Mouse (Mus musculus) forebrain, embryonic 14.5 days (tissue): ENCODE data around the gene Ccdc14. TPM values are rescaled to one million over a fixed set of nuclear protein-coding genes. Genes with fewer than 3 reads are reported as not detected.

ENCODE experiments used
- ATAC-seq: fragments of 200-750 bp; cut with Nextera tagmentation; 2 replicates; pipeline ENCODE4 v1.8.0; 2017; ENCODE audit warnings: mild to moderate bottlenecking, moderate library complexity
- DNase-seq: peaks from one replicate; pipeline ENCODE4 v3.0.0-alpha.2; 2015; ENCODE audit warnings: low spot score
- H3K27ac ChIP-seq: fragments of 300-500 bp; sonication (generic); 2 replicates; pipeline ENCODE4 v1.5.1; 2014; ENCODE audit warnings: low read depth, mild to moderate bottlenecking, control low read depth, low read length, moderate library complexity
- H3K27me3 ChIP-seq: fragments of 300-500 bp; sonication (generic); replicated peaks from 2 replicates; pipeline ENCODE4 v1.6.1; 2014; ENCODE audit warnings: low read length, control low read depth, mixed read lengths; ENCODE audit not compliant: control insufficient read depth, insufficient read depth
- H3K36me3 ChIP-seq: fragments of 300-500 bp; sonication (generic); 2 replicates; pipeline ENCODE4 v1.6.1; 2014; ENCODE audit warnings: low read length, control low read depth; ENCODE audit not compliant: control insufficient read depth, insufficient read depth
- H3K4me1 ChIP-seq: fragments of 300-500 bp; sonication (generic); 2 replicates; pipeline ENCODE4 v1.6.1; 2014; ENCODE audit warnings: antibody characterized with exemption, low read length, control low read depth; ENCODE audit not compliant: control insufficient read depth, insufficient read depth
- H3K4me2 ChIP-seq: fragments of 300-500 bp; sonication (generic); 2 replicates; pipeline ENCODE4 v1.6.1; 2014; ENCODE audit warnings: mild to moderate bottlenecking, control low read depth, low read length
- H3K4me3 ChIP-seq: fragments of 300-500 bp; sonication (generic); 2 replicates; pipeline ENCODE4 v1.5.1; 2014; ENCODE audit warnings: low read depth, low read length, control low read depth
- H3K9ac ChIP-seq: fragments of 300-500 bp; sonication (generic); 2 replicates; pipeline ENCODE4 v1.6.1; 2014; ENCODE audit warnings: mild to moderate bottlenecking, low read length, control low read depth, moderate library complexity
- H3K9me3 ChIP-seq: fragments of 300-500 bp; sonication (generic); replicated peaks from 2 replicates; pipeline ENCODE4 v1.6.1; 2016; ENCODE audit warnings: low read length, control low read depth, mixed read lengths; ENCODE audit not compliant: control insufficient read depth
- WGBS: fragments of 180-500 bp; shearing (Covaris S2); extraction: QIAGEN DNeasy Blood & Tissue Kit; methylation state at CpG from one replicate; pipeline ENCODE4 v1.1.7; 2014; 5-methylcytosine and 5-hydroxymethylcytosine counted together
- polyA plus RNA-seq: library from polyadenylated mRNA; unstranded; fragments of >200 nt; fragmentation: Nextera tagmentation; extraction: Ambion mirVana; gene quantifications from 2 replicates; pipeline ENCODE4 v1.2.1, GENCODE M21; 2014

Ccdc14 gene
- polyA plus RNA-seq, 1 experiment from 2014 or later, result 6.5 TPM

DNA sequence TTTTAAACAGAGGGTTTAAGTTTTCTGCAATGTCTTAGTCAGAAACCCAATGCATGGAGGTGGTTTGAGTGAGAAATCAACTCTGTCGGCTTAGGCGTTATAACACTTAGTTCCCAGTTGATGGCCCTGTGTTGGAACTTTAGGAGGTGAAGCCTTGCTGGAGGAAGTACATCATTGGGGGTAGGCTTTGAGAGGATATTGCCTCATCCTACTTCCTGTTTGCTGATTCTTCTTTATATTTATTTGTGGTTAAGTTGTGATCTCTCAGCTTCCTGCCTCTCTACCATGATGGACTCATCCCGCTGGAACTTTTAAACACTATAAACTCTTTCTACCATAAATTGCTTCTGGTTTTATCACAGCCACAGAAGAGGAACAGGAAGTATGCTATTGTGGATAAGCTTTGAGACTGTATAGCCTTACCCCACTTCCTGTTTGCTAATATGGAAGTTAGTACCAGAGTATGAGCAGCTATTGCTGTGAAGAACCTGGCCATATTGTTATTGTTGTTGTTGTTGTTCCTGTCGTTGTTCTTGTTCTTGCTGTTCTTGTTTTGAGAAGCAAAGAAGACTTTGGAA, 48.3 kb downstream of the Ccdc14 start:
- no peaks in the 10 kb centered on the region for H3K36me3 ChIP-seq
- ATAC-seq (no peak), DNase-seq (no peak)
- no peaks in the 10 kb centered on the region for H3K4me1 ChIP-seq
- H3K4me2 ChIP-seq, result no peak overlapping the region
- no peak overlapping the region for H3K27ac ChIP-seq
- no peak overlapping the region for H3K9ac ChIP-seq
- WGBS, result 92% methylated on average over 4 of the region's 4 CpGs
- H3K9me3 ChIP-seq, result no peaks in the 10 kb centered on the region
- H3K4me3 ChIP-seq, result no peak overlapping the region
- no peaks in the 10 kb centered on the region for H3K27me3 ChIP-seq

DNA sequence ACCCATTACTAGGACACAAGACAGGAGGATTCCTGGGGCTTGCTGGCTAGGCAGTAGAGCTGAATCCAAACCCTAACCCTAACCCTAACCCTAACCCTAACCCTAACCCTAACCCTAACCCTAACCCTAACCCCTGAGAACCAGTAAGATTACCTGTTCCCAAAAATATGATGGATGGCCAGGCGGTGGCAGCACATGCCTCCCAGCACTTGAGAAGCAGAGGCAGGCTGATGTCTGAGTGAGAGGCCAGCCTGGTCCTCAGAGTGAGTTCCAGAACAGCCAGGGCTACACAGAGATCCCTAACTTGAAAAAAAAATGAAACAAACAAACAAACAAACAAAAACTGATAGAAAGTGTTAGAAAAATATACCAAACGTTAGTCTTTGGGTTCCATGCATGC, 52.5 kb downstream of the Ccdc14 start:
- WGBS, result 53% methylated on average over 2 of the region's 2 CpGs
- ATAC-seq, result no peak
- Histone ChIP-seq H3K36me3 (no peaks in the 10 kb centered on the region), H3K4me3 (no peak overlapping the region), H3K27me3 (peaks cover 7% of the 10 kb centered on the region; the same call in 1 of the 2 replicates), H3K9me3 (no peaks in the 10 kb centered on the region), H3K9ac (no peak overlapping the region), H3K27ac (no peak overlapping the region), H3K4me2 (no peak overlapping the region), H3K4me1 (peaks cover 8% of the 10 kb centered on the region; the same call in 1 of the 2 replicates)
- DNase-seq, result no peak

DNA sequence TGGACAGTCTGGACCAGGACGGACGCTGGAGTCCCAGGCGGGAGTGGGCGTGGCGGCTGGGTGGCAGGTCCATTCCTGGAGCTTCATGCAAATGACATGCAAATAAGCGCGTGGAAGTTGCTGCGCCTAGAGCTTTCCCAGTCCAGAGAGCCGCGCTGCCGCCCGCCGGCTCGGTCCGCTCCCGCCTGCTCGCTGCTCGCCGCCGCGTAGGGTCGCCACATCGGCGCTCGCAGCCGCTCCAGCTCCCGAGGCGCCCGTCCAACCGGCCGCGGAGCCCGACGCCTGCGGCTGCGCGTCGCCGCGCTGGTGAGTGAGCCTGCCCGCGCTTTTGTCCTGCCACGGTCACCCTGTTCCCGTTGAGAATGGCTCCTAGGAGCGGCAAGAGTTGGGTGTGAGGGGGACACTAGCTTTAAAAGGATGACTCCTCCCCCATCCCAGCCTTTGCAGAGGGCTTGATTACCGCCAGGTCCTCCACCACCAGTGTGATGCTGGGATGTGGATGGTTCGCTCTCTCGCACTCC, 54.7 kb downstream of the Ccdc14 start, which contains the start of gene Mylk:
Gene Mylk, plus strand, starts transcription at position 146 of the 521 bp plus-strand sequence.
- Histone ChIP-seq H3K4me3 (peak within 1 kb of the TSS; percentile 38), H3K36me3 (no peaks in the 10 kb centered on the region), H3K4me2 (peak within 1 kb of the TSS; percentile 73), H3K27ac (no peak within 1 kb of the TSS), H3K9me3 (no peaks in the 10 kb centered on the region), H3K27me3 (peaks cover 7% of the 10 kb centered on the region; the same call in 1 of the 2 replicates), H3K4me1 (peaks cover 8% of the 10 kb centered on the region; the same call in 1 of the 2 replicates), H3K9ac (peak within 1 kb of the TSS; percentile 52)
- DNase-seq, result peak; percentile 88
- WGBS, result under 1% methylated on average over 48 of the region's 48 CpGs
- ATAC-seq, result peak; percentile 94

DNA sequence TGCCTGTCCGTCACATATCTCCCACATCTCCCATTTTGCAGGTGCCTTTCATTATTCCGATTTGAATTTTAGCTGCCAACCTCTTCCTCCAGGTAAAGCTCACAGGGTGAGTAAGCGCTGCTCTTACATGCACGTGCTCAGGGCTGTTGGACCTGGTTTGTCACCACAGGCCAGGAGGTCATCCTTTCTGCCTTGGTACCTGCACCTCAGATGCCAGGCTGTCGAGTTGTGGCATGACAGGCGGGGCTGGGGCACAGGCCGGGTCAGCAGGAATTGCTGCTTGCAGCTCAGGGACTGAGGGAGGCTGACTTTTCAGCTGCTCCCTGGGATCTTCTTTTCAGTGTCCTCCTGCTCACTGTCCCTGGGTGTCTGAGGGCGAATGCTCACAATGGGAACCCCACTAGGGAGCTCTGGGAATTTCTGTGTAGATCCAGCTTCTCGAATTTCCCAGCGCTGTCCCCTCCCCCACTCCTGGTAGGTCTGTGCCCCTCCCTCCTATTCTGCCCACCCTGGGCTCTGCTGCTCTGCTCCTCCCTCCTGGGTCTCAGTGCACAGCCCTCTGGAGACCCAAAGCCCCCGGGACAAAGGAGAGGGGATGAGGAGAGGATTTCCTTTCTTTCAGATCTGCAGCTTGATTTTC, 57.8 kb downstream of the Ccdc14 start:
- Histone ChIP-seq H3K9me3 (no peaks in the 10 kb centered on the region), H3K9ac (no peak overlapping the region), H3K27ac (no peak overlapping the region), H3K4me3 (no peak overlapping the region), H3K4me2 (0 out of 2 replicates have a peak overlapping the region, but pooled peaks have one; percentile 9), H3K4me1 (peaks cover 8% of the 10 kb centered on the region; the same call in 1 of the 2 replicates), H3K36me3 (no peaks in the 10 kb centered on the region), H3K27me3 (peaks cover 7% of the 10 kb centered on the region; the same call in 1 of the 2 replicates)
- WGBS, result 17% methylated on average over 11 of the region's 11 CpGs
- no peak for ATAC-seq
- DNase-seq, result no peak

DNA sequence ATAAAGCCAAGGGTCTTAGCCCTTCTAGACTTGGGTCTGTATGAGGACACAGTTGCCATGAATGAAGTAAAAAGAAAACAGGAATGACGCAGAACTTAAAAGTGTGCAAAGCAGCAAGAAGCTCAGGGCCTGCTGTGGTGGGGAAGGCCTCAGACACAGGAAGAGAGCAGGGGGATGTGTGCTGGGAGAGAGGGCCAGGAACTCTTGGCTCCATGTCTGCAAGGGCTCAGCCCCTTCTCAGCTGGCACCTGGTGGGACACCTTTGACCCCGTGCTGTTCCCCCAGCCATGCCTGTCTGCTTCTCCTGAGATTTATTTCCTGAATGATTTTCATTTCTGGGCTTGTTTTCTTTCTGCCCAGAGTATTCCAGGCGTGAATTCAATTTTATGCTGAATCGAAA, 59.1 kb downstream of the Ccdc14 start:
- DNase-seq, result no peak
- Histone ChIP-seq H3K27me3 (peaks cover 7% of the 10 kb centered on the region; the same call in 1 of the 2 replicates), H3K27ac (no peak overlapping the region), H3K9ac (no peak overlapping the region), H3K4me1 (peaks cover 8% of the 10 kb centered on the region; the same call in 1 of the 2 replicates), H3K9me3 (no peaks in the 10 kb centered on the region), H3K4me3 (no peak overlapping the region), H3K36me3 (no peaks in the 10 kb centered on the region), H3K4me2 (no peak overlapping the region)
- ATAC-seq, result no peak
- 68% methylated on average over 4 of the region's 4 CpGs for WGBS

DNA sequence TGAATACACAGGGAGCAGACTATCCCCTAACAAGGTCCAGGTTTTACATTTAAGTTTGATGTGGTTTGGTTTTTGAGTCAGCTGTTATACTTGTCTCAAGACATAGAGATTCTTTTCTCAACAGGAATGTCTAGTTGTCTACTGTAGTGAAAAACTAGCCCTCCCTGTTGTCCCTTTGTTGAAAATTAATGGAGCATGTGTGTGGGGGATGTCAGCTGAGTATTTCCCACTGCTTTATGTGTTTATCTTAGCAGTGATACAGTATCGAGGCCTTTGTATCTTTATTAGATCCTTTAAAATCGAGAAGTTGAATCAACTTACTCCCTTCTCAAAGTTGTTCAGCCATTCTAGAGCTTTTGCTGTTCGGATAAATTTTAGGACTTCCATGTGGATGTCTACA, 61.6 kb downstream of the Ccdc14 start:
- H3K27me3 ChIP-seq, result no peaks in the 10 kb centered on the region
- H3K9ac ChIP-seq, result no peak overlapping the region
- WGBS, result 59% methylated on average over 3 of the region's 3 CpGs
- DNase-seq (no peak), ATAC-seq (no peak)
- H3K4me1 ChIP-seq, result no peaks in the 10 kb centered on the region
- H3K27ac ChIP-seq, result no peak overlapping the region
- no peaks in the 10 kb centered on the region for H3K9me3 ChIP-seq
- no peak overlapping the region for H3K4me3 ChIP-seq
- H3K4me2 ChIP-seq, result no peak overlapping the region
- no peaks in the 10 kb centered on the region for H3K36me3 ChIP-seq

DNA sequence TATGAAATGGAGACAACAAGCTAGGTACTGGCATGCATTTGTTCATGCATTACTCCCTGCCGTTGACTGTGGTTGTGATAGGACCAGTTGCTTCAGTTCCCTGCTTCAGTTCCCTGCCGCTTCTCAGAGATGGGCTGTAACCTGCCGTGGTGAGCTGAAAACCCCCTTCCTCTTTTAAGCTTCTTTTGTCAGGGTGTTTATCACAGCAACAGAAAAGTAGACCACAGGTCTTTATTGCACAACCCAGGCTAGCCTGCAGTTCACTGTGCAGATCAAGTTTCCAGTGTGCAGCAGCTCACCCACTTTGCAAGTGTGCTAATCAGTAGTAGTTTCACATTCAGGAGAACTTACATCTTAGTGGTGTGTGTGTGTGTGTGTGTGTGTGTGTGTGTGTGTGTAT, 62.6 kb downstream of the Ccdc14 start:
- no peak for DNase-seq
- 85% methylated on average over 3 of the region's 3 CpGs for WGBS
- H3K27me3 ChIP-seq, result no peaks in the 10 kb centered on the region

DNA sequence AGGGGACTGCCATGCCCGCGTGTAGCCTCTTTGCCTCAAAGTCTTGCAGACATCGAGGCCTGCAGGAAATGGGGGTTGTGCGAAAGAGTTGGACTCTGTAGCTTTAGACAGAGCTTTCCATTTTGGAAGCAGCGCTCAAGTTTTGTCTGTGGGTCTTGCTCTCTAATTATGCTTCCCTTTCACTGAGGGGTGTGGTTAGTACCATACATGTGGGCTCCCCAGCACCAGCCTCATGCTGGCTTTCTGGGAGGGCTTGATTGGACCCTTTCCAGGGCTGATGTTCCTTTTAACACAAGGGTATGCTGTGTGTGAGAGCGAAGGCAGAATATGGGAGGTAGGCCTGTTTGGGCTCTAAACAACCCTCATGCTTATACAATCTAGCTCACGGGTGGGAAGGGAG, 66.6 kb downstream of the Ccdc14 start:
- DNase-seq (no peak), ATAC-seq (no peak)
- H3K9ac ChIP-seq, result no peak overlapping the region
- H3K4me1 ChIP-seq, result no peaks in the 10 kb centered on the region
- H3K36me3 ChIP-seq, result no peaks in the 10 kb centered on the region
- H3K4me3 ChIP-seq, result no peak overlapping the region
- H3K27me3 ChIP-seq, result no peaks in the 10 kb centered on the region
- no peak overlapping the region for H3K4me2 ChIP-seq
- H3K27ac ChIP-seq, result no peak overlapping the region
- no peaks in the 10 kb centered on the region for H3K9me3 ChIP-seq
- WGBS, result 58% methylated on average over 7 of the region's 7 CpGs

More for the DNA sequence above, 62.6 kb downstream of the Ccdc14 start:
- Histone ChIP-seq H3K9ac (no peak overlapping the region), H3K27ac (no peak overlapping the region), H3K9me3 (no peaks in the 10 kb centered on the region), H3K4me3 (no peak overlapping the region), H3K4me1 (no peaks in the 10 kb centered on the region), H3K36me3 (no peaks in the 10 kb centered on the region), H3K4me2 (no peak overlapping the region)
- ATAC-seq, result no peak

DNA sequence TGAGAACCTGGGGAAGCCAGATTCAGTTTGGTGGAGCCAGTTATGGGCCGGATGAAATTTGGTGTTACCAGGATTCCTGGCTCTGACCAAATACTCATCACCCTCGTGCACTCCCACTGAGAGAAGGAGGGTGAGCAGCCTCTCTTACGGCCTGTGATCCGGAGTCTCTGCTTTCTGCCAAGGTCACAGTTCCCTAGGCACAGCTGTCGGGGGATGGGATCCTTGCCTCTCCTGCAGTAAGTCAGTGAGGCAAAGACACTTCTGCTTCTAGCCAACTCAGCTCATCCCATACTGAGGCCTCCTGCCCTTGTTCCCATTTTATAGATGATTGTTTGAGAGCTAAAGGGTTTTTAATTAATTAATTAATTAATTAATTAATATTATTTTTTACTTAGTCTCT, 67.8 kb downstream of the Ccdc14 start:
- 68% methylated on average over 5 of the region's 5 CpGs for whole genome bisulfite sequencing
- Histone ChIP-seq H3K4me3 (no peak overlapping the region), H3K9ac (no peak overlapping the region), H3K4me2 (no peak overlapping the region), H3K9me3 (no peaks in the 10 kb centered on the region), H3K4me1 (no peaks in the 10 kb centered on the region), H3K27ac (no peak overlapping the region), H3K36me3 (no peaks in the 10 kb centered on the region), H3K27me3 (no peaks in the 10 kb centered on the region)
- DNase-seq (no peak), ATAC-seq (no peak)
